Mouse (Mus musculus): ENCODE results near the gene Lrtm1.

GRCm38 (mm10) chr14:29060679-29061078 lies 42.7 kb downstream of the Lrtm1 start:
- TF ChIP-seq POLR2A (IDR thresholded peaks at IDR 0.05; ENCODE audit: low read depth, low read length) (no peak), CTCF (IDR thresholded peaks at IDR 0.05; ENCODE audit: extremely low read depth, insufficient read length, insufficient replicate concordance, low read depth, low read length) (no peak)
